Mouse (Mus musculus) cerebellum, postnatal 36 days (tissue): ENCODE data around the gene Tnfaip8l2.
"Not testable (repeated sequence)": the region's sequence is repeated elsewhere in the genome, so short reads cannot be mapped to it uniquely, and the experiment has no call there.

Experiments used
- DNase-seq, 2 experiments: peaks; one replicate each; pipeline ENCODE4 v3.0.0; 2021 to 2022; ENCODE audit warnings: mixed read lengths in 2 of 2

Tnfaip8l2 gene

GRCm38 (mm10) chr3:95110911-95111726, 31.0 kb downstream of the Tnfaip8l2 start, which contains the start of gene Vps72:
Gene Vps72, plus strand, starts transcription at chr3:95111022.
- peak; percentile 88 to 91 for DNase-seq

GRCm38 (mm10) chr3:95107898-95108297, 34.3 kb downstream of the Tnfaip8l2 start:
- DNase-seq = no peak

- not testable (repeated sequence) for DNase-seq
Measured at GRCm38 (mm10) chr3:95107308-95107707, 34.9 kb downstream of the Tnfaip8l2 start.

GRCm38 (mm10) chr3:95106338-95107117, 35.6 kb downstream of the Tnfaip8l2 start, which contains the start of gene Pip5k1a:
Gene Pip5k1a, minus strand, starts transcription at chr3:95106930.
- DNase-seq = peak; percentile 97

- no peak for DNase-seq
Measured at GRCm38 (mm10) chr3:95105586-95106337, 36.4 kb downstream of the Tnfaip8l2 start.

- no peak for DNase-seq
Measured at GRCm38 (mm10) chr3:95105121-95105520, 37.0 kb downstream of the Tnfaip8l2 start.

- no peak for DNase-seq
Measured at GRCm38 (mm10) chr3:95100854-95101253, 41.3 kb downstream of the Tnfaip8l2 start.
